Mouse (Mus musculus): Measurements from ENCODE around the gene Add1.

- no peak for TF ChIP-seq CTCF (IDR thresholded peaks at IDR 0.05; ENCODE audit: control insufficient read depth, insufficient read depth, low read length)
- TF ChIP-seq POLR2A (IDR thresholded peaks at IDR 0.05; ENCODE audit: borderline replicate concordance, control insufficient read depth, low read depth, low read length), result no peak
These were observed 36.5 kb downstream of the Add1 start for GRCm38 (mm10) chr5:34609966-34610365.
